Mouse (Mus musculus): ENCODE results near the gene Fitm2. TPM values are rescaled to one million over a fixed set of nuclear protein-coding genes. Genes with fewer than 3 reads are reported as not detected.

Fitm2 gene
- polyA plus RNA-seq, 1 experiment from 2014 or later: 9.6 TPM

- DNase-seq (ENCODE audit: low spot score, missing footprints) (peak; percentile 35), ATAC-seq (ENCODE audit: low FRiP score) (no peak)
- Histone ChIP-seq H3K9me3 (ENCODE audit: control insufficient read depth, low read length) (no peaks in the 10 kb centered on the region), H3K27ac (ENCODE audit: low read depth, low read length) (no peak overlapping the region), H3K4me3 (ENCODE audit: low read depth, low read length) (no peak overlapping the region), H3K4me1 (ENCODE audit: control insufficient read depth, insufficient read depth, low read length) (no peaks in the 10 kb centered on the region), H3K36me3 (ENCODE audit: control insufficient read depth, insufficient read depth, low read length) (no peaks in the 10 kb centered on the region), H3K27me3 (ENCODE audit: control insufficient read depth, insufficient read depth, low read length) (no peaks in the 10 kb centered on the region), H3K4me2 (no peak overlapping the region), H3K9ac (ENCODE audit: low read length) (no peak overlapping the region)
- 91% methylated on average over 17 of the region's 17 CpGs for WGBS
These were observed 18.2 kb upstream of the Fitm2 start for GRCm38 (mm10) chr2:163490656-163491055.

GRCm38 (mm10) chr2:163489725-163490291, 17.4 kb upstream of the Fitm2 start:
- H3K4me3 ChIP-seq (ENCODE audit: low read depth, low read length): no peak overlapping the region
- H3K27me3 ChIP-seq (ENCODE audit: control insufficient read depth, insufficient read depth, low read length): no peaks in the 10 kb centered on the region
- H3K4me1 ChIP-seq (ENCODE audit: control insufficient read depth, insufficient read depth, low read length): no peaks in the 10 kb centered on the region
- H3K4me2 ChIP-seq: no peak overlapping the region
- H3K9ac ChIP-seq (ENCODE audit: low read length): no peak overlapping the region
- DNase-seq (ENCODE audit: low spot score, missing footprints) (peak; percentile 57), ATAC-seq (ENCODE audit: low FRiP score) (no peak)
- WGBS: 65% methylated on average over 5 of the region's 5 CpGs
- no peaks in the 10 kb centered on the region for H3K9me3 ChIP-seq (ENCODE audit: control insufficient read depth, low read length)
- H3K27ac ChIP-seq (ENCODE audit: low read depth, low read length): no peak overlapping the region
- no peaks in the 10 kb centered on the region for H3K36me3 ChIP-seq (ENCODE audit: control insufficient read depth, insufficient read depth, low read length)

DNA sequence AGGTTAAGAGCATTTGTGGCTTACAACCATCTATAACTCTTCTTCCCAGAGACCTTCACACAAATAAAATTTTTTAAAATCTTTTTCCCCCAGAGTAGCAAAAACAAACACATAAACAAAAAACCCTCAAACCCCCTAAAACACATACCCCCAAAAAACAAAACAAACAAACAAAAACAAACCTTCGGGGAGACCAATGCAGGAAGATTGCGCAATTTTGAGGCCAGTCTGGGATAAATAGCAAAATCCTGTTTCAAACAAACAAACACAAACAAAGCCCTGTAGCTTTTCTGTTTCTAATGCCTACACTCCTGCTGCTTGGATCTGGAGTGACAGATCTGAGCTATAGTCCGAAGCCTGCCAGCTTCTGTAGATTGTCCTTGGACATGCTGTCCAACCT, 14.9 kb upstream of the Fitm2 start:
- H3K9ac ChIP-seq (ENCODE audit: low read length): no peak overlapping the region
- no peaks in the 10 kb centered on the region for H3K27me3 ChIP-seq (ENCODE audit: control insufficient read depth, insufficient read depth, low read length)
- no peak overlapping the region for H3K27ac ChIP-seq (ENCODE audit: low read depth, low read length)
- H3K36me3 ChIP-seq (ENCODE audit: control insufficient read depth, insufficient read depth, low read length): no peaks in the 10 kb centered on the region
- WGBS: 92% methylated on average over 3 of the region's 3 CpGs
- H3K9me3 ChIP-seq (ENCODE audit: control insufficient read depth, low read length): no peaks in the 10 kb centered on the region
- H3K4me1 ChIP-seq (ENCODE audit: control insufficient read depth, insufficient read depth, low read length): no peaks in the 10 kb centered on the region
- no peak overlapping the region for H3K4me2 ChIP-seq
- ATAC-seq (ENCODE audit: low FRiP score) (no peak), DNase-seq (ENCODE audit: low spot score, missing footprints) (no peak)
- H3K4me3 ChIP-seq (ENCODE audit: low read depth, low read length): no peak overlapping the region

GRCm38 (mm10) chr2:163481539-163482029, 9.2 kb upstream of the Fitm2 start:
- Histone ChIP-seq H3K27me3 (ENCODE audit: control insufficient read depth, insufficient read depth, low read length) (peaks cover 3% of the 10 kb centered on the region), H3K27ac (ENCODE audit: low read depth, low read length) (no peak overlapping the region), H3K36me3 (ENCODE audit: control insufficient read depth, insufficient read depth, low read length) (no peaks in the 10 kb centered on the region), H3K4me2 (peak overlapping the region; percentile 43), H3K4me1 (ENCODE audit: control insufficient read depth, insufficient read depth, low read length) (peaks cover 3% of the 10 kb centered on the region), H3K9me3 (ENCODE audit: control insufficient read depth, low read length) (no peaks in the 10 kb centered on the region), H3K9ac (ENCODE audit: low read length) (peak overlapping the region; percentile 21), H3K4me3 (ENCODE audit: low read depth, low read length) (peak overlapping the region; percentile 21)
- under 1% methylated on average over 21 of the region's 21 CpGs for WGBS
- peak; percentile 90 for DNase-seq (ENCODE audit: low spot score, missing footprints)
- ATAC-seq (ENCODE audit: low FRiP score): peak; percentile 72; the same call in 1 of the 2 replicates

DNA sequence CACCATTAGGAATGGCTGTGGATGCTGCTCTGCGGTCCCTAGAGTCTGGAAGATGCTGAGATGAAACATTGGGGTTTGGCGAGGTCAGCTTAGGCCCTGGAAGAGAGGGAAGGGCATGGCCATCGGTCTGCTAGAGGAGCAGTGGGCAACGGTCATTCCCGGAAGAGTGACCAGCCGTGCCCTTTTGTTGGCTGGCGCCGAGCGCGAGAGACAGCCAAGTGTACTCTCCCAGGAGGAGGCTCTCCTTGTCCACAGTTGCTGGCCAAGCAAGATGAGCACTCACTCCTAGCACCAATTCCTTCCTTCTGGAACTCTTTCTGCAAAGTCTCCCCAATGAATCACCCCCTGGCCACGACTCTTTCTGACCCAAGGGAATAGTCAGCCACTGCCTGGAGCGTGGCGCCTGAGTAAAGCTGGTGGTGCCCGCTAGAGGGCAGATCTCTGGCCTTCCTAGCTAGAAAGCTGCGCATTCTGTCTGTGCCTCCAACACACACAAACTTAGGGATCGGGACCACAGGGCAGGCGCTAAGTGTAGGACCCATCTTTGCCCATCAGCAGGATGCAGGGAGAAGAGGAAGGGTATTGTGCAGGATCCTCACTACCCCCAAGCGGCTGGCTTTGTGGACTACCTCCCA, 7.9 kb upstream of the Fitm2 start:
- Histone ChIP-seq H3K27ac (ENCODE audit: low read depth, low read length) (no peak overlapping the region), H3K27me3 (ENCODE audit: control insufficient read depth, insufficient read depth, low read length) (peaks cover 3% of the 10 kb centered on the region), H3K4me1 (ENCODE audit: control insufficient read depth, insufficient read depth, low read length) (peaks cover 3% of the 10 kb centered on the region), H3K36me3 (ENCODE audit: control insufficient read depth, insufficient read depth, low read length) (no peaks in the 10 kb centered on the region), H3K4me2 (no peak overlapping the region), H3K9me3 (ENCODE audit: control insufficient read depth, low read length) (no peaks in the 10 kb centered on the region), H3K9ac (ENCODE audit: low read length) (no peak overlapping the region), H3K4me3 (ENCODE audit: low read depth, low read length) (no peak overlapping the region)
- 51% methylated on average over 18 of the region's 18 CpGs for WGBS
- ATAC-seq (ENCODE audit: low FRiP score): no peak
- no peak for DNase-seq (ENCODE audit: low spot score, missing footprints)

- peaks cover 7% of the 10 kb centered on the region for H3K4me1 ChIP-seq (ENCODE audit: control insufficient read depth, insufficient read depth, low read length)
- DNase-seq (ENCODE audit: low spot score, missing footprints): no peak
- peak; percentile 69; the same call in 1 of the 2 replicates for ATAC-seq (ENCODE audit: low FRiP score)
- 5% methylated on average over 36 of the region's 36 CpGs for WGBS
- peaks cover 3% of the 10 kb centered on the region; the same call in 1 of the 2 replicates for H3K36me3 ChIP-seq (ENCODE audit: control insufficient read depth, insufficient read depth, low read length)
- no peak overlapping the region; the same call in 1 of the 2 replicates for H3K27ac ChIP-seq (ENCODE audit: low read depth, low read length)
- peak overlapping the region; percentile 88 for H3K4me2 ChIP-seq
- no peaks in the 10 kb centered on the region for H3K9me3 ChIP-seq (ENCODE audit: control insufficient read depth, low read length)
- H3K4me3 ChIP-seq (ENCODE audit: low read depth, low read length): peak overlapping the region; percentile 77
- peak overlapping the region; percentile 85 for H3K9ac ChIP-seq (ENCODE audit: low read length)
- H3K27me3 ChIP-seq (ENCODE audit: control insufficient read depth, insufficient read depth, low read length): no peaks in the 10 kb centered on the region
These were observed 541 bp downstream of the Fitm2 start for GRCm38 (mm10) chr2:163471710-163472465.

DNA sequence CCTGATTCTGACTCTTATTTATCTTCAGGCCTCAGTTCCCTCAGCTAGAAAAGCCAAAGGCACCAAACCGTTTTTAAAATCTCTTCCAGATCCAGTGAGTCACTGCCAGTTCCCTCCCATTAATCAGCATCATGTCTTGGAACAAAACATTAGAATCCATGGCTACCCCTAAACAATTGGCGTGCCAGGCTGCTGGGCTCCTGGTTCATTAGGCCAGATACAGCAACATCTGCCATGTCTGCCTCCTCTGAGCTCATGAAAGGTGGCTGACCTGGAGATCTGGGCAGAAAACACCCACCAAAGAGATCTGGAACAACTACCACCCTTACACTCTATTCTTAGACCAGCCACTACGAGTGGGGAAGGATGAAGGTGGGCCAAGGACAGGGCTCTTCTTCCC, 1.3 kb downstream of the Fitm2 start:
- WGBS: 86% methylated on average over 3 of the region's 3 CpGs
- Histone ChIP-seq H3K27me3 (ENCODE audit: control insufficient read depth, insufficient read depth, low read length) (no peaks in the 10 kb centered on the region), H3K36me3 (ENCODE audit: control insufficient read depth, insufficient read depth, low read length) (peaks cover 3% of the 10 kb centered on the region; the same call in 1 of the 2 replicates), H3K9me3 (ENCODE audit: control insufficient read depth, low read length) (no peaks in the 10 kb centered on the region), H3K4me1 (ENCODE audit: control insufficient read depth, insufficient read depth, low read length) (peaks cover 7% of the 10 kb centered on the region), H3K27ac (ENCODE audit: low read depth, low read length) (no peak overlapping the region), H3K4me2 (peak overlapping the region; percentile 88; the same call in 1 of the 2 replicates), H3K4me3 (ENCODE audit: low read depth, low read length) (peak overlapping the region; percentile 77; the same call in 1 of the 2 replicates), H3K9ac (ENCODE audit: low read length) (no peak overlapping the region; the same call in 1 of the 2 replicates)
- ATAC-seq (ENCODE audit: low FRiP score) (no peak), DNase-seq (ENCODE audit: low spot score, missing footprints) (no peak)

GRCm38 (mm10) chr2:163469711-163470110, 2.7 kb downstream of the Fitm2 start:
- ATAC-seq (ENCODE audit: low FRiP score): no peak
- Histone ChIP-seq H3K36me3 (ENCODE audit: control insufficient read depth, insufficient read depth, low read length) (peaks cover 3% of the 10 kb centered on the region; the same call in 1 of the 2 replicates), H3K9me3 (ENCODE audit: control insufficient read depth, low read length) (no peaks in the 10 kb centered on the region), H3K4me1 (ENCODE audit: control insufficient read depth, insufficient read depth, low read length) (peaks cover 7% of the 10 kb centered on the region), H3K9ac (ENCODE audit: low read length) (no peak overlapping the region), H3K27me3 (ENCODE audit: control insufficient read depth, insufficient read depth, low read length) (no peaks in the 10 kb centered on the region), H3K4me2 (no peak overlapping the region), H3K27ac (ENCODE audit: low read depth, low read length) (no peak overlapping the region), H3K4me3 (ENCODE audit: low read depth, low read length) (no peak overlapping the region)
- 95% methylated on average over 15 of the region's 15 CpGs for WGBS
- no peak for DNase-seq (ENCODE audit: low spot score, missing footprints)

GRCm38 (mm10) chr2:163468866-163469265, 3.6 kb downstream of the Fitm2 start:
- no peak overlapping the region for H3K4me3 ChIP-seq (ENCODE audit: low read depth, low read length)
- peaks cover 3% of the 10 kb centered on the region; the same call in 1 of the 2 replicates for H3K36me3 ChIP-seq (ENCODE audit: control insufficient read depth, insufficient read depth, low read length)
- ATAC-seq (ENCODE audit: low FRiP score) (no peak), DNase-seq (ENCODE audit: low spot score, missing footprints) (no peak)
- no peaks in the 10 kb centered on the region for H3K9me3 ChIP-seq (ENCODE audit: control insufficient read depth, low read length)
- WGBS: 90% methylated on average over 6 of the region's 6 CpGs
- H3K9ac ChIP-seq (ENCODE audit: low read length): no peak overlapping the region
- H3K27me3 ChIP-seq (ENCODE audit: control insufficient read depth, insufficient read depth, low read length): no peaks in the 10 kb centered on the region
- peaks cover 7% of the 10 kb centered on the region for H3K4me1 ChIP-seq (ENCODE audit: control insufficient read depth, insufficient read depth, low read length)
- H3K4me2 ChIP-seq: no peak overlapping the region
- H3K27ac ChIP-seq (ENCODE audit: low read depth, low read length): no peak overlapping the region
